22 mouse cellular contexts compared by ENCODE assay signal in the genomic region with DNA sequence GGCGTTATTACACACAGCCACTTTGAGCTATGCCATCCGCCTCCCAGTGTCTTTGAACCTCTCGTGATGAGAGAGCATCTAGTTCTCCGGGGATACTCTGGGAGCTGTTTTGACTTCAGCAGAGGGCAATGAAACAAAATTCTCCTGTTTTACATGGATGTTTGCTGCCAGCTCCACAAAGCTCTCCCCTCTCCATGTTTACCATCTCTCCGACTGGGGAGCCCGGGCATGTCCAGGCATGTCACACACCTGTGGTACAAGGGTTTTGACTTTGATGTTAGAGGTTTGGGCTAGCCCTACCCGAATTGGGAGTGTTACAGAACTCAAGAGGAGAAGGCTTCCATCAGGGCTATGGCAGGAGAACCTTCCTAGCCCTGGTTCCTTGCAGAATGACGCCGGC.
DNase-seq lines count a peak whose midpoint lies in the region; ATAC-seq lines count a peak whose summit lies in the region.
"Had no signal": no experiment of that assay in that cellular context is flagged by ENCODE, and none has a peak within 500 bp of the region (broad histone marks: within the 10 kb centered on the region; RNA-seq: fewer than 3 reads in every experiment).

No protein-coding gene starts in this region.

- intact Hi-C loops in heart, postnatal 25 days (cut with DNase I) = no loop called here

- H3K4me3 ChIP-seq in heart, embryonic 10.5 days = no peak overlapping the region
- H3K4me3 ChIP-seq in midbrain, embryonic 16.5 days (ENCODE audit: low read depth, low read length) = no peak overlapping the region
- H3K4me3 ChIP-seq in midbrain, embryonic 11.5 days (ENCODE audit: low read depth, low read length) = no peak overlapping the region

- H3K9me3 ChIP-seq in heart, embryonic 10.5 days = no peaks in the 10 kb centered on the region
- no peaks in the 10 kb centered on the region for H3K9me3 ChIP-seq in midbrain, embryonic 16.5 days (replicated peaks; ENCODE audit: control insufficient read depth, low read length, poor library complexity, severe bottlenecking)
- no peaks in the 10 kb centered on the region for H3K9me3 ChIP-seq in midbrain, embryonic 11.5 days (ENCODE audit: control insufficient read depth, low read length)

- H3K27ac ChIP-seq in heart, embryonic 10.5 days = no peak overlapping the region
- H3K27ac ChIP-seq in midbrain, embryonic 16.5 days (ENCODE audit: low read length) = 0 out of 2 replicates have a peak overlapping the region, but pooled peaks have one; percentile 17
- H3K27ac ChIP-seq in midbrain, embryonic 11.5 days (ENCODE audit: low read depth, low read length) = no peak overlapping the region

- DNase-seq in heart, adult 11 months = peak; percentile 81
- no peak for DNase-seq in heart, postnatal 25 days (ENCODE audit: low spot score)
- peak; percentile 54 for DNase-seq in heart, embryonic 10.5 days (ENCODE audit: low spot score)
- DNase-seq in heart, postnatal 4 days = no peak
- no peak for DNase-seq in midbrain, embryonic 11.5 days (ENCODE audit: low spot score, missing footprints)
- DNase-seq in A20 (ENCODE audit: low read depth, low spot score) = peak; percentile 6
- no peak for DNase-seq in c-Kit-positive CD71-positive TER-119-positive erythroid progenitor cells, embryonic 14.5 days (ENCODE audit: low spot score)
- DNase-seq: adrenal gland, adult 2 months; adrenal gland, adult 8-10 months; adrenal gland, postnatal 10 days; adrenal gland, postnatal 25 days; adrenal gland, postnatal 36 days; B cell, adult 2 months; cerebellum, adult 11 months; cerebellum, adult 11-12 months; cerebellum, adult 18-20 months; cerebellum, adult 2 months had no signal

- ATAC-seq in midbrain, embryonic 16.5 days = no peak
- no peak for ATAC-seq in midbrain, embryonic 11.5 days (ENCODE audit: low FRiP score)
- ATAC-seq: activated CD4-positive, CD25-positive, alpha-beta regulatory T cell, adult 4 months; CD4-positive, CD25-positive, alpha-beta regulatory T cell, adult 4 months; Patski had no signal

- no peak overlapping the region for H3K4me2 ChIP-seq in midbrain, embryonic 16.5 days (ENCODE audit: low read length)
- no peak overlapping the region for H3K4me2 ChIP-seq in midbrain, embryonic 11.5 days

- no peaks in the 10 kb centered on the region for H3K4me1 ChIP-seq in heart, embryonic 10.5 days
- H3K4me1 ChIP-seq in midbrain, embryonic 16.5 days (ENCODE audit: control insufficient read depth, insufficient read depth, low read length) = no peaks in the 10 kb centered on the region
- no peaks in the 10 kb centered on the region for H3K4me1 ChIP-seq in midbrain, embryonic 11.5 days (ENCODE audit: control insufficient read depth, insufficient read depth, low read length)

- H3K36me3 ChIP-seq in heart, embryonic 10.5 days = no peaks in the 10 kb centered on the region
- H3K36me3 ChIP-seq in midbrain, embryonic 16.5 days (ENCODE audit: control insufficient read depth, insufficient read depth, low read length) = no peaks in the 10 kb centered on the region
- no peaks in the 10 kb centered on the region for H3K36me3 ChIP-seq in midbrain, embryonic 11.5 days (ENCODE audit: control insufficient read depth, insufficient read depth, low read length)
- H3K36me3 ChIP-seq: G1E had no signal

- H3K9ac ChIP-seq in midbrain, embryonic 16.5 days (ENCODE audit: low read depth, low read length) = no peak overlapping the region
- H3K9ac ChIP-seq in midbrain, embryonic 11.5 days (ENCODE audit: low read length) = no peak overlapping the region

- WGBS in heart, embryonic 10.5 days = 87% methylated on average over 9 of the region's 9 CpGs
- WGBS in midbrain, embryonic 16.5 days = 80% methylated on average over 9 of the region's 9 CpGs
- 88% methylated on average over 9 of the region's 9 CpGs for WGBS in midbrain, embryonic 11.5 days

- H3K27me3 ChIP-seq in heart, embryonic 10.5 days (ENCODE audit: insufficient read depth, poor library complexity, severe bottlenecking) = no peaks in the 10 kb centered on the region
- H3K27me3 ChIP-seq in midbrain, embryonic 16.5 days (ENCODE audit: control insufficient read depth, insufficient read depth, low read depth, low read length) = no peaks in the 10 kb centered on the region
- no peaks in the 10 kb centered on the region for H3K27me3 ChIP-seq in midbrain, embryonic 11.5 days (ENCODE audit: control insufficient read depth, insufficient read depth, low read length)
- H3K27me3 ChIP-seq: Patski had no signal

Comparison
In these comparisons a context has a peak if more than half of its experiments do, and no peak if none do; other contexts are left out.
1. DNase-seq: peak in heart, adult 11 months (single experiment), heart, embryonic 10.5 days (single experiment) and A20 (single experiment); none in heart, postnatal 25 days (single experiment), heart, postnatal 4 days (single experiment), midbrain, embryonic 11.5 days (single experiment) and c-Kit-positive CD71-positive TER-119-positive erythroid progenitor cells, embryonic 14.5 days (single experiment).